Mouse (Mus musculus) megakaryocyte, embryonic 14.5 days (primary cell): ENCODE measurements at regions not wholly inside any gene's neighbourhood (a gene's known extent, or its start where the extent isn't known, plus 50 kb on each side); places are given as distances from the start of the nearest gene placed in this dataset.

ENCODE experiments used
- FLI1 ChIP-seq: IDR thresholded peaks from 2 replicates; pipeline ENCODE4 v1.6.1; 2012; ENCODE audit warnings: low read length, inconsistent platforms, mixed read lengths
- GATA1 ChIP-seq: IDR thresholded peaks from 3 replicates; pipeline ENCODE4 v1.6.1; 2012; ENCODE audit warnings: mixed read lengths, low read length, inconsistent platforms, borderline replicate concordance

DNA sequence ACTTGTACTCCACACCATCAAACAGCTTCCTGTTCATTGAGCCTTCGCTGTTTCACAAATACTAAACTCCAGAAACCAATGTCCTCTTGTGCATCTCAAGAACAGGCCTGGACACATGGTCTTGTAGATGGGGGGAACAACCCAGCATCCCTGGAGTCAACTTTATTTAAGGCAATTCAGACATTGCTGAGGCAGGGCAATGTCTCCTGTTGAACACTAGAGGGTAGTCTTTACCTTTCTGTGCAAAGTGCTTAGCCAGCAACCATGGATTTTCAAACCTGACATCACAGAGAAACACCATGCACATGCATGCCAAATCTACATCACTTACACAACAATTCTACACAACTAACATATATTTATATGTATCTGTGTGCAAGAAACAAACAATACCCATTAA lies 327.5 kb downstream of the Rapgef2 start:
- TF ChIP-seq GATA1, result no peak
- no peak for TF ChIP-seq FLI1
